Mouse (Mus musculus): ENCODE data around the gene Nppc.

Nppc gene

DNA sequence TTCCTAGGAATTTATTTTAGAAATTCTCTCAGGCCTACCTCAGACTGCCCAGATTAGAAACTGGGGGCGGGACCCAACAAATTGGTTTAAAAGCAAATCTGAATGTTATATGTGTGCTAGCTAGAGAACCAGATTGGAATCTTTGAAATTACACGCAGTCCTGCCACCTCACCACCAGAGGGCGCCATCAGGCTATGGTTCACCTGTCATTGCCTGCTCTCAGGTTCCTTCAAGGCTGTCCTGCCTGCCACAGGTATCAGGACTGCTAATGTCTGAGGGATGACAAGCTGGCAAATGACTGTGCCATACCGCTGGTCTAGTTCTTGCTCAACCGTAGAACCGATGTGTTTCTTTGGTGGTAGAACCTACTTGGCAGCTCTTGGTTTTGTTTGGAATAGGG, 20.1 kb downstream of the Nppc start:
- peak; percentile 71 for DNase-seq

DNA sequence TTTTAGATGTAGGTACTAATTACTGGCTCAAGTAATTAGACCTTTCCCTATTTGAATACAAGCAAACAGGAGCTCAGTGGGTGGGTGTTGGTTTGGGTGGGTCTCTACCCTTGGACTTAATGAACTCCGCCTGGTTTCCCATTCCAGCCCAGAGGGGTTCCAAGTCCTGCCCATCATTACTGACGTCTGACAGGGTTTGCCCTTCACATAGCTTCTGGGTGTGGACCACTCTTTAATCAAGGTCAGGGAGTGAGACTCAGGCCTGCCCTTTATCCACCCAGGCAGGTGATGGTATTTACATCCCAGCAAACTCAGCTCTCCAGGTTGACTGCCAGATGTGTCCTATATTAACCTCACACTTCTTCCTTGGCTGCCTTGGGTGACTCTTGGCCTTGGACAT, 22.9 kb downstream of the Nppc start:
- DNase-seq: no peak

DNA sequence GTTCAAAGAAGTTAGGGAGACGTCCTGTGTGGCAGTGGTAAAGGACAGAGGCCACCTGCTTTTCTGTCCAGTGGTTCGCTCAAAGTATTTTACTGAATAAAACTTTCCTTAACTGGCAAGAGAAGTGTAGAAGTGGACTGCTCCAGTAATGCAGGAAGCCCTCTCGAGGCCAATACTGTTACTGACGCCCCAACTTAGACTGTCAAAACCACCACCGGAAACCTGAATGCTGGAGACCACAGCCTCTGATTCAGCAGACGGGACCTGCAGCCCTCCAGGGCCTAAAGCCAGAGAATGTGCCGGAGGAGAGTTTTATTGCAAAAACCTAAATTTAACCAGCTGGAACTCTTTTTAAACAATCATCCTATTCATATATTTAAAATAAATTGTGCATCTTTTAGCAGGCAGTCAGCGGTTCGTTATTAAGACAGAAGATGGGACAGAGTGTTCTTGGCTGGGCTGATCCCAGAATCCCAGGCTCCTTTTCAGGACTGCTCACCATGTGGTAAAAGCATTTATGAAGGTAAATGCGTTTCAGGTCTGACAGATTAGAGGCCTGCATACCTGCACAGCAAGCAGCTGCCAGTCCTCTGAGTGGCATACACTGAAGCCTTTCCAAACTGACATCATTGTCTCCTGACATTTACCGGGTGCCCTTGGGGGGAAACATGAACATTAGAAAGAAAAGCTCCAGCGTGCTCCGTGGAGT, 27.1 kb downstream of the Nppc start:
- peak; percentile 53 for DNase-seq

DNA sequence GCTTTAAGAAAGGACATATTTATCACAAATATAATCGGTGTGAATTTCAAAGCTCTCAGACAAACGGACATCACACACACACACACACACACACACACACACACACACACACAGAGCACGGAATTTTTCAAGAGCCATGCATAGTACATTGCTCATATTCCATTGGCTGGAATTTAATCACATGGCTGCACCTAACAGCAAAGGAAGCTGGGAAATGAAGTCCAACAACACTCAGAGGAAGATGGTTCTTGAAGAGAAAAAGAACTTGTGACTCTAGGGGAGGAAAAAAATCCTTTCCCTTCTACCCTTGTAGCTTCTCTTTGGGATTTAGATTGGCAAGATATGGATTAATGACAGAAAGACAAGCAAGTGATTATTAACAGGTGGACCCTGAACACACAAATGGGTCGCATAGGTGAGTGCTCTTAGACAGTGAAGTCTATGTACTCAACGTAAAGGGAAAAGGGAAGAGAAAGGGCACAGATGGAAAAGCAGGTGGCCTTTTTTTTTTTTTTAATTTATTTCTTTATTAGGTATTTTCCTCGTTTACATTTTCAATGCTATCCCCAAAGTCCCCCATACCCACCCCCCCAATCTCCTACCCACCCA, 35.5 kb downstream of the Nppc start:
- DNase-seq: no peak

DNA sequence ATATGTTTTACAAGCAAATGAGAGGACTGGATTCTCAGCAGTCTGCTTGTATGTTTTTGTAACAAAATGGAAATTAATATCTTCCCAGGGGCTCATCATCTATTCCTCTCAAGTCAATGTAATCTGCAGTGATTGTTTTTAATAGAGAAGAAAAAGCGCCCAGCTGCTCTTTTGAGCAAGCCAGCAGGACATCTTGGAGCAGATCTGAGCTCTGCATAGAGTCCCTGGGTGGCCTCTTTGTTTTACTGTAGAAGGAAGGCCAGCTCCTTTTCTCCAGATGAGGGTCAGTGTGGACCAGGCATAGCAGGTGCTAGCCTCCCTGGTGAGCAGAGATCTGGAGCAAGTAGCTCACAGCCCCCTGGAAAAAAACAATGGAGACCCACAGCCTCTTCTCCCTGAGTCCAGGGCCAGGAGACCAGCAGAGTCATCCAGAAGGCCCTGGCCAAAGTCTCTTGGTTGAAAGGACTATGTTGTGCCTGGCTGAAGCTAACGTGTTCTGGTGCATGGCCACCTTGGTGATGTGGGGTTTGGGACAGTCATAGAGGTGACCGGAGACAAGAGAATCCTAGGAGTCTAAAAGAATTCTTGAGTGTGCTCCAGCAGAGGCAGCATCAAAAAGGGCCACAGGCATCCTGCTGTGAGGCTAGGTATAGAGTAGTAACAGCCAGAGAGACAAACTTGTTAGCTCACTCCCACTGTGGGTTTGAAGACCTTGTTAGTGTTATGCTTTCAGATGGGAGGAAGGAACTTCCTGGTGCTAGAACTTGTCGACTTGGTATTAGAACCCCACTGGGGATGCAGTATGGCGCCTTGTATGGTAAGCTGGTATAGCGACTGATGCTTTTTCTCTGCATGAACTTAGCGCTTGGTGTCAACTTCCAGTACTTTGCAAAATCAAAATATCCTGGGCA, 36.3 kb downstream of the Nppc start:
- no peak for DNase-seq

DNA sequence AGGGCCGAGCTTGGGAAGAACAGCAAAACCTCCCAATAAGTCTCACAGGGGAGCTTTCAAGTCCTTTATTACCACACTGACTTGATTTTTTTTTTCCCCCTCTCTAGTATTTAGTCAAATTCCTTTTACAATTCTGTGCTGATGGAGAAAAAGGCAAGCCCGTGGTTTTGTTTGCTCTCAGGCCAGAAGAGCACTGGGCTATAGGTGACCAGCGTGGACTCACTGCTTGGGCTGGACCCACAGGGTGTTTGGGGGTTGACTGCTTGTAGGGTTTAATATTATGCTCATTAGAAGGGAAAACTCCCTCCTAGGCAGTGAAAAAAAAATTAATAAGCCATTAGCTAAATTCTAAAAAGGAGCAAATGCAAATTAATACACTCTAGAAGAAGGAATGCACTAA, 36.9 kb downstream of the Nppc start:
- no peak for DNase-seq

DNA sequence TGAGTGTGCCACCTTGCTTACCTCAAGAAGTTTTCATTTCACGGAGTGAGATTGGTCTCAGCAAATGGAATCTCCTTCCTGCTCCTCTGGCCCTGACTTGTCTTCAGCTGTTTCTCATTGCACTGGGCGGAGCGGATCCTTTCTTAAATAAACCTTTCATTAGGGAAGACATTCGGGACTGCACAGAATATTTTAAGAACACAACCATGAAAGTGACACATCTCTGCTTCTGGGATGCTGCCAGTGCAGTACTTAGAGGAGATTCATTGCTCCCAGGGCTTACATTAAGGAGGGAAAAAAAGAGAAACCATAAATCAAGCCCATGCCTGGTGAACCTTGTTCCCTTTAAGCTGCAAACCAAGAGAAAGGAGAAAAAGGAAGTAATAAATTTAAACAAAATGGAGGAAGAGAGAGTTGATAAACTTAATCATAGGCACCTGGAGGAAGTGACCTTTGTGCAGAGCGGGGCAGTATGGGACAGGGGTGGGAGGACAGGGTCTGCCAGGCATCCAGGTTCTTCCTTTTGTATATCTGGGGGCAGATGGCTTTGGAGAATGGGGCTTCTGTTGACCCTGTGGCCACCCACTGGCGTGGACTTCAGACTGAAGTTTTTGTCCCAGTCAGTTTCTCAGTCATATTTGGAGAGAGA, 37.5 kb downstream of the Nppc start:
- no peak for DNase-seq

DNA sequence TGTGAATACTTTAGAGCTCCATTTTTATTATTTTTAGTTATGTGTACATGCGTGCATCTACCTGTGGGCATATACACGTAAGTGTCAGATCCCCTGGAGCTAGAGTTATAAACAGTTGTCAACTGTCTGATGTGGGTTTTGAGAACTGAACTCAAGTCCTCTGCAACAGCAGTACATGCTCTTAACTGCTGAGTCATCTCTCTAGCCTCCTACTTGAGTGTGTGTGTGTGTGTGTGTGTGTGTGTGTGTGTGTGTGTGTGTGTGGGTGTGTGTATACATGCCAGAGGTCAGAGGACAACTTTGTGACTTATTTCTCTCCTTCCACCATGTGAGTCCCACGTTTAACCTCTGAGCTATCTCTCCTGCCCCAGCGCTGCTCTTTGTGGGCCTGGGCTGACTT, 39.8 kb downstream of the Nppc start:
- DNase-seq: no peak

DNA sequence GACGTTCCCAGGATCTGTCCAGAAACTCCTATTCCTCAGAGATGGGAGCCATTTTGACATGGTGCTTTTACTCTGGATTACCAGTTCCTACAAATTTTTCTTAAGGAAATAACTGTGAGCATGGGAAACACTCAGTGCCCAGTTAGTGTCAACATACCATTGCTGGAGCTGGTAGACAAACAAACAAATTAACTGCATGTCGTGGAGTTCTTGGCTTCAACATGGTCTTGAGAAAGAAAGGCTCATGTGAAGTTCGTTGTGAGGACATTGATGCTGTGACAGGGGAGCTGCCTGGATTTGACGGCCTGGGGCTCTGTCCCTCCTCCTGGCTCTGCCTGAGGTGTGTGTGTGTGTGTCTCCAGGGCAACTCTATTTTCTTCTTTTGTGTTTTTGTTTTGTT, 40.4 kb downstream of the Nppc start:
- DNase-seq: no peak

DNA sequence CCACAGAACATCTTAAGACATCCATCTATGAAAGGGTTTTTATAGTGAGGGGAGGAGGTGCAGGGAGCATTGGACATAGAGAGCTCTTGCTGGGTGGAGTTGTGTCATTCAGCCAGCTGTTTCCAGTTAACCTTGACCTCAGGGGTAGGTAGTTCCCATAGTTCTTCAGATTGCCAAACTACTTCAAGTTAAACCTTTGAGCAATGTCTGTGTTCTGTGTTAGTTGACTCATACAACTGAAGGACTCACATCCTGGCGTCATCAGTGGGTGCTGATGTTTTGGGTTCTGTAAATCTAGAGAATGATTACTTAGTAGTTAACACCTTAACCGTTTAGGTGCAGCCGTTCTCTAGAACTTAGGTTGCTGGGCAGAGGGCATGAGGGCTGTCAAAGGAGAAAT, 42.1 kb downstream of the Nppc start:
- DNase-seq: no peak

DNA sequence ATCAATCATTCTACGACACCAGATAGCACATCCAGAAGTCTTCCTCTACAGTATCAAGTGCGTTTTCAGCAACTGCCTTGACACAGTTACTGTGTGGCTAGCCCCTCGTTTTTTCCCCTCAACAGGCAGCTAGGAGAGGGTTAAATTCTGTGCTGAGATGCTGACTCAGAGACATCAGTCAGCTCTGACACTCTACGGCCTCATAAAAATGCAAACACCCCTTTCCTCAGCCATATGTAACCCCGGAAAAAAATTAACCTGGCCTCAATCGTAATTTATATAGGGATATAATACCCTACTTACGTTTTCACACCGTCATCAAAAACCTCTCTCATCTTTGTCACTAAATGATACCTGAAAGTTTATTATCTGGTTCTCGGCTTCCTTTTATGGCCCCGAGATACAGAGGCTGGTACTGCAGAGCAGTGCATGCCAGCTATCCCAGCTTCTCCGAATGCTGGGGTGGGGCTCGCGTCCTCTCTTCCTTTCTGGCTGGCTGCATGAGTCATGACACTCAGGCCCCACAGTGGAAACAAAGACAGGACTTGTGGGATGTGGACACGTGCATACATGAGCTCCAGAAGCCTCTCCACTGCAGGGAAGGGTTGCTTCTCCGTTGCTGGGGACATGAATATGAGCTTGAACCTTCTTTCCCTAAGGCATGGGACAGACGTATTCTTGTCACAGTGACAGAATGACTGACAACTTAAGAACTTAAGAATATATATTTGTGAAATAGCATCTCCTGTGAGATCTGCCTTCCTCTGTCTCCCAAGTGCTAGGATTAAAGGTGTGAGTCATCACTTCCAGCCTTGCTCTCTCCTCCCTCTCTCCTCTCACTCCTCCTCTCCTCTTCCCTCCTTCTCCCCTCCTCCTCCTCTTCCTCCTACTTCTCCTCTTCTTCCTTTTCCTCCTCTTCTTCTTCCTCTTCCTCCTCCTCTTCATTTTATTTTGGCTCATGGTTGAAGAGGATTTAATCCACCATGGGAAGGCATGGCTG, 47.1 kb downstream of the Nppc start:
- DNase-seq: no peak

DNA sequence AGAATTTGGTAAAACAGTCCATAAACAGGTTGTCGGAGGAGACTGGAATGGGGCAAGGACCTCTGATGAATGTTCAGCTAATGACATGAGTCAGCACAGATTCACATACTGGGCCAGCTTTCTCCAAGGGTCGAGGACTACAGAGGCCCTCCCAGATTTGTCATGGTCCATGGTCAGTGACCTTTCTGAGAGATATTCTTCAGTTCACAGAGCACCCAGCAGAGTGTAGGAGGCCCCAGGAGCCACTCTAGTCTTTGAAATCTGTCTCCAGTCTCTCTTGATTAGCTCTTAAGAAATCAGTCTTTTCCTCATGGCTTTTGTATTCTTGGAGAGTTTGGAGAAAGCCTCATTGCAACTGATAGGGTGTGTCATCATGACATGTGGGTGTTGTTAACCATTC, 48.1 kb downstream of the Nppc start:
- DNase-seq: no peak

DNA sequence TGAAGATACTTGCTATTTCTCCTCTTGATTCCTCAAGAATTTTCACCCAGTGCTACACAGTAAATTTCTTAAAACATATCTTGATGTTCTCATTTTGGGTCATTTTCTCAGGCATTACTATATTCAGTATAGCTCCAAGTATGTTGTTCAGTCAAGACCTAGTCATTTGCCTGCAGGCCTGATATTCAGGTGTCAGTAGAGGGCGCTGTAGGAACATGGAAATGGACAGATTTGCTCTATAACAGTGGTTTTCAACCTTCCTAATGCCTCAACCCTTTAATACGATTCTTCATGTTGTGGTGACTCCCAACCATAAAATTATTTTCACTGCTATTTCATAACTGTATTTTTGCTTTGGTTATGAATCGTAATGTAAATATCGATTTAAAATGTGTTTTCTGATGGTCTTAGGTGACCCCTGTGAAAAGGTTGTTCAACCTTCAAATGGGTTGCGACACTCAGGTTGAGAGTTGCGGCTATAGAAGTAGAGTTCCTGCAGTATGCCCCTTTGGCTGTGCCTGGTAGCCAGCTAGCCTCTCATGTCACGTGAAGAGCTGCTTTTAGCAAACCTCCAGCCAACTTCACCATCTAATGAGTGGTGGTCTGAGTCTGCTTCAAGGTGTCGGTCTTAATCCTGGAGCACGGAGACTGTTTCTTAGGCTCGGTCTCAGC, 51.8 kb downstream of the Nppc start:
- peak; percentile 62 for DNase-seq

Measured in thymus, postnatal 14 days (tissue).